Mouse (Mus musculus): ENCODE results near the gene Lamp2. TPM values are rescaled to one million over a fixed set of nuclear protein-coding genes. Genes with fewer than 3 reads are reported as not detected.
"Not testable (repeated sequence)": the region's sequence is repeated elsewhere in the genome, so short reads cannot be mapped to it uniquely, and the experiment has no call there.

The Lamp2 gene
- polyA plus RNA-seq, 1 experiment from 2014 or later = 96.9 TPM

GRCm38 (mm10) chrX:38403879-38404278 is 52.4 kb downstream of the Lamp2 start:
- no peaks in the 10 kb centered on the region for H3K36me3 ChIP-seq
- no peaks in the 10 kb centered on the region for H3K9me3 ChIP-seq
- WGBS = 81% methylated on average over 3 of the region's 3 CpGs
- no peak overlapping the region for H3K27ac ChIP-seq
- H3K4me1 ChIP-seq = no peaks in the 10 kb centered on the region
- no peaks in the 10 kb centered on the region for H3K27me3 ChIP-seq (ENCODE audit: insufficient read depth, poor library complexity, severe bottlenecking)
- no peak for DNase-seq (ENCODE audit: low spot score)
- no peak overlapping the region for H3K4me3 ChIP-seq

GRCm38 (mm10) chrX:38402981-38403380 is 53.3 kb downstream of the Lamp2 start:
- H3K9me3 ChIP-seq = no peaks in the 10 kb centered on the region
- H3K27ac ChIP-seq = no peak overlapping the region
- no peak for DNase-seq (ENCODE audit: low spot score)
- H3K4me1 ChIP-seq = no peaks in the 10 kb centered on the region
- WGBS = 80% methylated on average over 5 of the region's 5 CpGs
- H3K27me3 ChIP-seq (ENCODE audit: insufficient read depth, poor library complexity, severe bottlenecking) = no peaks in the 10 kb centered on the region
- no peak overlapping the region for H3K4me3 ChIP-seq
- no peaks in the 10 kb centered on the region for H3K36me3 ChIP-seq

- no peak overlapping the region for H3K27ac ChIP-seq
- no peak overlapping the region for H3K4me3 ChIP-seq
- WGBS = 61% methylated on average over 6 of the region's 6 CpGs
Measured at GRCm38 (mm10) chrX:38402004-38402403, 54.2 kb downstream of the Lamp2 start.

GRCm38 (mm10) chrX:38400616-38401015 is 55.6 kb downstream of the Lamp2 start:
- no peak overlapping the region for H3K4me3 ChIP-seq
- H3K27ac ChIP-seq = no peak overlapping the region
- no peak for DNase-seq (ENCODE audit: low spot score)
- H3K4me1 ChIP-seq = no peaks in the 10 kb centered on the region
- WGBS = 77% methylated on average over 3 of the region's 3 CpGs
- no peaks in the 10 kb centered on the region for H3K9me3 ChIP-seq
- no peaks in the 10 kb centered on the region for H3K36me3 ChIP-seq
- H3K27me3 ChIP-seq (ENCODE audit: insufficient read depth, poor library complexity, severe bottlenecking) = no peaks in the 10 kb centered on the region

More at GRCm38 (mm10) chrX:38402004-38402403, 54.2 kb downstream of the Lamp2 start:
- Histone ChIP-seq H3K36me3 (no peaks in the 10 kb centered on the region), H3K9me3 (no peaks in the 10 kb centered on the region), H3K4me1 (no peaks in the 10 kb centered on the region), H3K27me3 (ENCODE audit: insufficient read depth, poor library complexity, severe bottlenecking) (no peaks in the 10 kb centered on the region)
- DNase-seq (ENCODE audit: low spot score) = no peak

DNA sequence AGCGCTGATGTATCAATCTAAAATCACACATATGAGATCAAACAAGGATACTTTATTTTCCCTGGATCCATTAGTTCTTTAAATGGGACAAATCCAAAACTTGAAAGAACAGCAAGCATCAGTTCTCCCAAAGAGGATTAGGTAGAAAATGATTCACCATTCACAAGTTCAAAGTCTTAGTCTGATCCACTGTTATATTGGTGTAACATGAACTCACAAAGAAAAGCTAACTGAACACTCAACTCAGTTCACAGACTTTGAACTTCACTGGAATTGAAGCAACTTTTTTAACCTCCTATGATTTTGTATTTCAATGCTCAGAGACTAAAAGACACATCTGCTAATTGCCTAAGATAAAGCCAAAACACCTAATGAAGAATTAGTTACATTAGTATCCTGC is 56.6 kb downstream of the Lamp2 start:
- 95% methylated on average over 1 of the region's 1 CpGs for WGBS
- no peak overlapping the region for H3K4me3 ChIP-seq
- H3K27ac ChIP-seq = no peak overlapping the region
- no peaks in the 10 kb centered on the region for H3K27me3 ChIP-seq (ENCODE audit: insufficient read depth, poor library complexity, severe bottlenecking)
- H3K9me3 ChIP-seq = no peaks in the 10 kb centered on the region
- H3K36me3 ChIP-seq = no peaks in the 10 kb centered on the region
- DNase-seq (ENCODE audit: low spot score) = no peak
- H3K4me1 ChIP-seq = no peaks in the 10 kb centered on the region

DNA sequence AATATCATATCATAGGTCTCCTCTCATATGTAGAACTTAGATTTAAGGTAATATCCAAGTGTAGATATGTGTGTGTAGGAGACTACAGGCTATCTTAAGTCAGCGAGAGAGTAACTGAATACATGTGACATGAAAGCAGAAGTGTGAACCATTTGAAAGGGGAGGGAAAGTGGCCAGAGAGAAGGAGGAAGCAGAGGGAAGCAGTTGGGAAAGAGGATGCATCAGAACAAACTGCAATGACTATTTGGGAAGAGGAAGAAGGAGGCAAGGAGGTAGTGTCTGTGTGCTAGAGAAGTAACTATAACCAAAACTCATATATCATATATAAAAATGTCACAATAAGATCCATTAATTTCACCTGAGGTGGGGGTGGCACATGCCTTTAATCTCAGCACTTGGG is 83.1 kb downstream of the Lamp2 start:
- H3K4me1 ChIP-seq; H3K27me3 ChIP-seq (ENCODE audit: insufficient read depth, poor library complexity, severe bottlenecking); H3K36me3 ChIP-seq; H3K9me3 ChIP-seq; H3K27ac ChIP-seq; DNase-seq (ENCODE audit: low spot score); H3K4me3 ChIP-seq: not testable (repeated sequence)
- 80% methylated on average over 1 of the region's 1 CpGs for WGBS

- not testable (repeated sequence) for H3K27me3 ChIP-seq (ENCODE audit: insufficient read depth, poor library complexity, severe bottlenecking); H3K27ac ChIP-seq; H3K4me1 ChIP-seq; H3K9me3 ChIP-seq; DNase-seq (ENCODE audit: low spot score); H3K36me3 ChIP-seq; H3K4me3 ChIP-seq
- WGBS = 70% methylated on average over 1 of the region's 1 CpGs
Measured at GRCm38 (mm10) chrX:38364621-38365020, 91.6 kb downstream of the Lamp2 start.

DNA sequence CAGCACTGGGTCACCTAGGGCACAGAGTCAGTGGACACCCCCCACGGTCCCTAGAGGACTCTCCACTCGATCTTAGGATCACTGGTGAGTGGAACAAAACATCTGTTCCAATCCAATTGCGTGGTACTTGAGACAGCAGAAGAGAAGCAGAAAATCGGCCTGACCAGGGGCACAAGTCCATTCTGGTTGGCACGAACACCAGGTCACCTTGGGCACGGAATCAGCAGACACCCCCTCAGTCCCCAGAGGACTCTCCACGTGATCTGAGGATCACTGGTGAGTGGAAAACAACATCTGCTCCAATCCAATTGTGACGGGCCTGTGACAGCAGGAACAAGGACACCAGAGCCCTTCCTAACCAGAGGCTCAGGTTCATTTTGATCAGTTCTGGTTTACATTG is 94.2 kb downstream of the Lamp2 start:
- no peak overlapping the region for H3K27ac ChIP-seq
- H3K9me3 ChIP-seq = no peaks in the 10 kb centered on the region
- no peaks in the 10 kb centered on the region for H3K4me1 ChIP-seq
- 64% methylated on average over 8 of the region's 8 CpGs for whole genome bisulfite sequencing
- no peak for DNase-seq (ENCODE audit: low spot score)
- H3K4me3 ChIP-seq = no peak overlapping the region
- H3K27me3 ChIP-seq (ENCODE audit: insufficient read depth, poor library complexity, severe bottlenecking) = no peaks in the 10 kb centered on the region
- no peaks in the 10 kb centered on the region for H3K36me3 ChIP-seq

Other genes starting within 250 kb of the Lamp2 start
- gene Tmem255a, start 204.0 kb downstream of the Lamp2 start, polyA plus RNA-seq (2016; fragmentation: Nextera tagmentation; extraction: Ambion mirVana) = 18.0 and 24.5 TPM in 2 replicates
- not detected in 2 replicates for gene Atp1b4, start 140.3 kb downstream of the Lamp2 start, polyA plus RNA-seq (2016; fragmentation: Nextera tagmentation; extraction: Ambion mirVana)
- 32.6 and 34.2 TPM in 2 replicates for gene Cul4b, start 119.7 kb upstream of the Lamp2 start, polyA plus RNA-seq (2016; fragmentation: Nextera tagmentation; extraction: Ambion mirVana)
- gene Mcts1, start 144.1 kb upstream of the Lamp2 start, polyA plus RNA-seq (2016; fragmentation: Nextera tagmentation; extraction: Ambion mirVana) = 52.9 and 60.2 TPM in 2 replicates
- gene C1galt1c1, start 178.6 kb upstream of the Lamp2 start, polyA plus RNA-seq (2016; fragmentation: Nextera tagmentation; extraction: Ambion mirVana) = 28.0 and 28.4 TPM in 2 replicates

Data from heart, embryonic 10.5 days (tissue).